Mouse (Mus musculus): ENCODE measurements around the gene G3bp1. TPM values are rescaled to one million over a fixed set of nuclear protein-coding genes. Genes with fewer than 3 reads are reported as not detected.

The G3bp1 gene
- polyA plus RNA-seq (2014; fragmentation: Illumina TruSeq; extraction: RNeasy Lipid Tissue Mini Kit (QIAGEN cat#74804); ENCODE audit: low read depth, low replicate concordance): 47.5 TPM

GRCm38 (mm10) chr11:55469048-55469843, at the start of gene G3bp1:
Gene G3bp1, plus strand, starts transcription at chr11:55469685.

DNA sequence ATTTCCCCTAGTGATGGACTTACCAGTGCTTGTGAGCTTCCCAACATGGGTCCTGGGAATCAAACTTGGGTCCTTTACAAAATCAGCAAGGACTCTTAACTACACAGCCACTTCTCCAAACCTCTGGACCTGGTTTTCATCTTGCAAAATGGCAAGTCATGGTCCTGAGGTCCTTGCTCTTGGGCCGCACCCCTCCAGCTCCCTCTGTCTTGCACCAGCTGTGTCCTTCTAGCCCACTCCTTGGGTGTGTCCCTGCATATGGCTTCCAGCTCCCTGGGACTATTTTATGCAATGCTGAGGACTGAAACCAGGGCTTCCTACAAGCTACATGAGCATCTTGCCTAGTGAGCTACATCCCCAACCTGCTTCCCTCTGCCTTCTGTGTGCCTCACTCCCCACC, 46.5 kb upstream of the G3bp1 start, which contains the start of gene Sparc:
Sparc (minus strand) TSS at position 206 of the 400 bp plus-strand sequence.

GRCm38 (mm10) chr11:55461019-55461645, 8.4 kb upstream of the G3bp1 start, which contains the start of gene Atox1:
Gene Atox1, minus strand, starts transcription at chr11:55461239.

Other genes starting within 250 kb of the G3bp1 start
- gene Fat2, start 133.1 kb upstream of the G3bp1 start, polyA plus RNA-seq (2014; fragmentation: Illumina TruSeq; extraction: RNeasy Lipid Tissue Mini Kit (QIAGEN cat#74804); ENCODE audit: low read depth, low replicate concordance): not detected
- gene Sparc, start 46.5 kb upstream of the G3bp1 start, polyA plus RNA-seq (2014; fragmentation: Illumina TruSeq; extraction: RNeasy Lipid Tissue Mini Kit (QIAGEN cat#74804); ENCODE audit: low read depth, low replicate concordance): 1,930 TPM
- gene Atox1, start 8.4 kb upstream of the G3bp1 start, polyA plus RNA-seq (2014; fragmentation: Illumina TruSeq; extraction: RNeasy Lipid Tissue Mini Kit (QIAGEN cat#74804); ENCODE audit: low read depth, low replicate concordance): 3.0 TPM
- not detected for gene Glra1, start 138.5 kb downstream of the G3bp1 start, polyA plus RNA-seq (2014; fragmentation: Illumina TruSeq; extraction: RNeasy Lipid Tissue Mini Kit (QIAGEN cat#74804); ENCODE audit: low read depth, low replicate concordance)